Mouse (Mus musculus) gastrocnemius, postnatal 10 days (tissue): ENCODE measurements around the gene Tmem98. TPM values are rescaled to one million over a fixed set of nuclear protein-coding genes. Genes with fewer than 3 reads are reported as not detected.
A peak's percentile ranks its signal among the peaks of the same experiment; 100 is the strongest.

Source experiments
- DNase-seq: peaks from one replicate; pipeline ENCODE4 v3.0.0; 2021; ENCODE audit warnings: mixed read lengths
- long read RNA-seq, 2 experiments: library from polyadenylated mRNA; stranded (forward); transcript quantifications; one replicate each; pipeline ENCODE4 v2.0.0; 2021
- total RNA-seq, 2 experiments: library from RNA; stranded (reverse); gene quantifications; 2 replicates each; pipeline ENCODE4 v1.2.3; 2021

Tmem98 gene
- total RNA-seq = 1 to 10 TPM; 8.6 to 9.1 TPM
- long read RNA-seq, experiment 1, transcript Tmem98-201 (7 exons, 1,633 nt) = major isoform, 18 of 19 reads
- long read RNA-seq, experiment 1, partial matches to known transcripts = 1 of 19 reads
- long read RNA-seq, experiment 1, other reads (novel, unspliced or antisense) = 0 of 19 reads
- long read RNA-seq, experiment 2, transcript Tmem98-201 (7 exons, 1,633 nt) = major isoform, 18 of 18 reads
- long read RNA-seq, experiment 2, partial matches to known transcripts = 0 of 18 reads
- long read RNA-seq, experiment 2, other reads (novel, unspliced or antisense) = 0 of 18 reads

GRCm38 (mm10) chr11:80809993-80810821, at the start of gene Tmem98:
Tmem98 (plus strand) TSS chr11:80810175.
- DNase-seq = peak; percentile 47

GRCm38 (mm10) chr11:80761285-80761974, 48.5 kb upstream of the Tmem98 start:
- no peak for DNase-seq

DNA sequence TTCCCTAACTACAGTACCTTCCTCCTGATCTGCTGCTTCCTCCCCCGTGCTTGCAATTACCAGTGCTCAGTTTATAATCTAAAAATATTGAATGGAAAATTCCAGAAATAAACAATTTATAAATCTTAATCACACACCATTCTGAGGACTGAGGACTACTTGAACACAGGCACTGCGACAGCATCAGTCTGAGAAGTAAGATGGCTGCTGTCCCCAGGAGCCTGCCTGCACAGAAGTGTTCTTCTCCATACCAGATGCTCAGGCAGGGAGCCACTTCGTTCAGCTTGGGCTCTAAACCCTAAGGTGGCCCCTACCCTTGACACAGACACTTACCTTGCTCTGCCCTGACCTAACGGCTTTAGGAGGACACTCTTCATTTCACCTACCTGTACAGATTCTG, 47.9 kb upstream of the Tmem98 start:
- DNase-seq = no peak

GRCm38 (mm10) chr11:80766068-80766467, 43.9 kb upstream of the Tmem98 start:
- DNase-seq = no peak

GRCm38 (mm10) chr11:80766472-80767319, 43.3 kb upstream of the Tmem98 start:
- no peak for DNase-seq

DNA sequence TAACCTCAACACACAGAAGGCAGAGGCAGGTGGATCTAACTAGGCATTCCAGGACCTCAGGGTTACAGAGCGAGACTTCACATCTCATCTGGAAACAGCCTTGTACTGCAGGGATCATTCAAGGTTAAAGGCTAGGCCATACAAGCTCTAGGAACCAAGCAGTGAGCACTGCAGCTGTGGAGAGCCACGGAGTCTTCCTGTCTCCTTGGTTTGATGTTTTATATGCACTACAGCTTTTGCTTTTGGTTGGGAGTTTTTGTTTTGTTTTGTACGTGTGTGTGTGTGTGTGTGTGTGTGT, 42.7 kb upstream of the Tmem98 start:
- DNase-seq = no peak

DNA sequence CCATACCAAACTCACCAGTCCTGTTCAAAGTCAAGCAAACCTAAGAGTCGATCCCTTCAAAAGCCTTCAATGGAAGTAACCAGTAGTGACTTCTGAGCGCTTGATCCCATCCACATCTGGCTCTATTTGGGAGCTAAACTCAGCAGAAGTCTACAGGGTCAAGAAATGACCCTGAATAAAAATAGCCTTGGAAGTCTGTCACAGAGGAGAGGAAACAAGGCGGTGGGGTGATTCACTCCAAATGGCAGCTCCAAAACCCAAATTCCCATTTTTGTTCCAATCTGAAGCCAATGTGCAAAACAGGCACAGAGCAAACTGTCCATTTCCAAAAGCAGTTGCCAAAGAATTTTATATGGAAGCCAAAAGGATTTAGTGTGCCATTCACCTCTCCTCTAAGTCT, 38.8 kb upstream of the Tmem98 start:
- DNase-seq = no peak

GRCm38 (mm10) chr11:80771596-80772250, 38.3 kb upstream of the Tmem98 start:
- no peak for DNase-seq

DNA sequence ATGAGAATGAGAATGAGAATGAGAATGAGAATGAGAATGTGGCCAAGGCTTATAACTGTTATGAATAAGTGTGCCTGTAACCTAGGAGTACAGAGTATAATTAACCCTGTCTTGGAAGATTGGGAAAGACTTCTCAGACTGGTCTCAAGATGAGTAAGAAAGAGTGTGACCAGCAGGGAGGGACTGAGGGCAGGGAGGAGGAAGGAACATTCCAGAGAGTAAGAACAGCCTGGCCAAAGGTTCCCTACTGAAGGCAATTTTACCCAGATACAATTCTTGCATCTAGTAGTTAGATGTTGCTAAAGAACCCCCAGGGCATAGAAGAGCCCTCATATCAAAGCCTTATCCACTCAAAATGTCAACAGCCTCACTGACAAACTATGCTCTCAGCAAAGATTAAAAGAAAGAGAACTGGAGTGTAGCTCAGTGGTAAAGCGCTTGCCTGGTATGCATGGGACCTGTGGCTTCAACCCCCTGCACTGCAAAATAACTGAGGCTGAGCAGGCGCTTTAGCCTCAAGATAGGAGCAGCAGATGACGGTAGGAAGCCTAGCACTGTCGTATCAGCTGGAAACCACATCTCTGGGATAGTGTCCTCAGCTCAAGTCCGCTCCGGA, 37.3 kb upstream of the Tmem98 start:
- DNase-seq = no peak

DNA sequence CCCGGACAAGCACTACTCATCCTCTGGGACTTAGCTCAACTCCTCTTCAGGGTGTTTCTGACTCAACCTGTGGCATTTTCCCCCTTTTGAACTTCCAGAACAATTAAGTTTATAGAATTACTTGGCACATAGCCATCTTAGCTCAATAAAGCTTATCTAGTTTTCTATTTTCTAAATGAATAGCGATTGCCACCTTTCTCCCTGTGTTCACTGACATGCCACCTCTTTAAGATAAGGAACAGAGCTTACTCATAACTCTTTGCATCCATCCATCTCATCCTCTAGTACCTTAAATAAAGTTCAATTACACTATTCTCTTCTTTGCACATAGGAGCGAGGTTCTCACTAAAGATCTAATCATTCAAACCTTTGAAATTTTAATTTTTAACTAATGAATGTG, 34.4 kb upstream of the Tmem98 start:
- DNase-seq = no peak

GRCm38 (mm10) chr11:80777708-80778107, 32.3 kb upstream of the Tmem98 start:
- DNase-seq = no peak

GRCm38 (mm10) chr11:80778157-80778556, 31.8 kb upstream of the Tmem98 start:
- DNase-seq = no peak

DNA sequence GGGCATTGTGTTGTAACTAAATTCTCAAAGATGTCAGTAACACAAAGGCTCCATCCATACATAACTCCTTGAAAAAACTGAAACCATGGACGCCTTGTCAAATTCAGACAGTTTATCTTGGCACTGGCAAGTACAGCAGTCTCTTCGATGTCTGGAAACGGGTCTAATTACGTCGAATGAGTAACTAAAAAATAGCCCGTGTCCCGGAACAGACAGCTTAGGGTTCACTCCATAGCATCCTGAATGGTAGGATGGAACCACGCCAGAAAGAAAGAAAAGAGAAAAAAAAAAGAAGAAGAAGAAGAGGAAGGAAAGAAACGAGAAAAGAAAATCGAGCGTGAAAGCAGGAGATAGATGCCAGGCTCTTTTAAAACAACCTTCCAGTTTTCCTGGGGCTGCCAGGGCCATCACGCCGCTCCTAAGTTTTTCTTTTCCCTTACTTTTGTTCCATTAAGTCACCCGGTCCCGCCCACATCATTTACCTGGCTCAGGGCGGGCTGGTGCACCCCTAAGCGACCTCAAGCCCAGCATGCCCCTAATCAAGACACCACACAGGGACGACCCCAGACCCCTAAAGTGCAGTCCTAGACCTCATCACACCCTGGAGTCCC, 31.0 kb upstream of the Tmem98 start:
- no peak for DNase-seq

DNA sequence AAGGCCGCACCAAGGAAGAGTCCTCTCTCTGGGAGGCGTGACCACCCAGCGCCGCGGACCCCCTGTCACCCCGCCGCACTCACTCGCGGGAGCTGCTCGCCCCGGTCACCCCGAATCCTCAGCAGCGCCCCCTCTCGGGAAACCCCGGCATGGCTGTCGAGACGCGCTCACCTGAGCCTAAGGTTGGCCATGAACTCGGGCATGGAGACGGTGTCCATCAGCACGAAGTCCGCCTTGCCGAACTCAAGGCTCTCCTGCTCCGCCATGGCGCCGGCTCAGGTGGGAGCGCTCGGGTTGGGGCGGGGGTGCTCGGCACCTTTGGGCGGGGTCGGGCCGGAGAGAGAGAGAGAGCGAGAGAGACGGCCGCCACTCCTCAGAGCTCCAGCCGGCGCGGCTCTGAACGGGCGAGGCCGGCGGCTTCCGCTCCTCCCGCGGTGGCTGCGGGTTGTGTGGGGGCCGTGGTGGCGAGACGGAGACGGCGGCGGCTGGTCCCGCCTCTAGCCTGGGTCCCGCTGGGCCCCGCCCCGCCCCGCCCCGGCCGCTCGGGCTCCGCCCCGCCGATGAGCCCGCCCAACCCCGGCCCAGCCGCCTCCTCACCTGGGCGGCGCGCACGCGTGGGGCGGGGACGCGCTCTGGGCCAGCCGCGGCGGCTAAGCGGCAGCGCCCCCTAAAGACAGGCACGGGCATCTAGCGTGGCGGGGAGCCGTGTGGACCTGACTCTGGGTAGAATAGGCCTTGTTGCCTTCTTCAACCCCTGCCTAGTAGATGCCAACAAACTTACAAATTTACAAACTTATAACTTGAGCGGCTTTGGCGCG, 30.2 kb upstream of the Tmem98 start, which contains the start of gene Myo1d:
Gene Myo1d (minus strand): TSS at position 499 of the 818 bp plus-strand sequence.
- DNase-seq = peak; percentile 87

DNA sequence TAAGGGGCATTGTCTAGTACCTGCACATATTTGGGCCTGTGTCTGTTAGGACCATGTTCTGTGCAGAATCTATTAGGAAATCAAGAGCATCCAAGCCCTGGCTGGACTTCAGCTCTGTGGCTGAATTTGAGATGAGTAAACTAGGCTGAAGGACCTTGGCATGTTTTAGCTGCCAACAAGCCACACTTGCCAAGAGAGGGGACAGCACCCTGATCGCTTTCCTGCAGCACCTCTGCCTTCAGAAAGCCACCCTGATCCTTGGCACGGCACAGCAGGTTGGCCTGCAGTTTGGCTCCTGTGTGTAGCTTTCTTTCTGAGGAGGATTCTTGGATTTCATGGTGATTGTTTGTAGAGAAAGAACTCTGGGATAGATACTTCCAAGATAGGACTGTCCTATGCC, 28.4 kb upstream of the Tmem98 start:
- no peak for DNase-seq

GRCm38 (mm10) chr11:80783460-80783859, 26.5 kb upstream of the Tmem98 start:
- no peak for DNase-seq

DNA sequence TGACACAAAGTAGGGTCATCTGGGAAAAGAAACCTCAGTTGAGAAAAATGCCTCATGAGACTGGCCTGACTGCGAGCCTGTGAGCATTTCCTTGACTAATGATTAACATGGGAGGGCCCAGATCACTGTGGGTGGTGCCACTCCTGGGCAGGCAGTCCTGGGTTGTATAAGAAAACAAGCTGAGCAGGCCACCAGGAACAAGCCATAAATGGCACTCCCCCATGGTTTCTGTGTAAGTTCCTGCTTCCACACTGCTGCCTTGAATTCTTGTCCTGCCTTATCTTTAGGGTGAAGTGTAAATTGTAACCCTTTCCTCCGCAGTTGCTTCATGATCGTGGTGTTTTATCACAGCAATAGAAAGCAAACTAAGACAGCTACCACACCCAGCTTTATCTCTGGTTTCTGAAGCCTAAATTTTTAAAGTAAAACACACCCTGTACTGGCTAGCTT, 25.7 kb upstream of the Tmem98 start:
- no peak for DNase-seq

DNA sequence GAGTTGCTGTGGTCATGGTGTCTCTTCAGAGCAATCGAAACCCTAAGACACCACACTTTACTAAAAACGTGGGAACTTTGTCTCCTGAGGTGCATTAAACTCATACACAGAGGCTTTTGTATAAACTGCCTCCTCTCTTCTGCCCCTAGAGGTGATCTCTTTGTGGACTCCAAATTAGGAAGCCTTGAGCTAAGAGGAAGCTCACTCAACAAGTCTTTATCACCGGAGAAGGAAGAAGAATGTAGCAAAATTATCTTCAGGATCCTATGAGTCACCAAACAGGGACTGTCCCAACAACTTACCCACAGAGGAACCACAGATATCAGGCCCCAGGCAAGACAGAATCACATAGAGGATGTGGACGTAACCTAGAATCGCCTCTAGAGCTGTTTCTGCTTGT, 24.3 kb upstream of the Tmem98 start:
- DNase-seq = no peak

- no peak for DNase-seq
Observed at GRCm38 (mm10) chr11:80789647-80790240, 20.2 kb upstream of the Tmem98 start.
